ENCODE assay signal across 8 mouse cellular contexts in the genomic region with DNA sequence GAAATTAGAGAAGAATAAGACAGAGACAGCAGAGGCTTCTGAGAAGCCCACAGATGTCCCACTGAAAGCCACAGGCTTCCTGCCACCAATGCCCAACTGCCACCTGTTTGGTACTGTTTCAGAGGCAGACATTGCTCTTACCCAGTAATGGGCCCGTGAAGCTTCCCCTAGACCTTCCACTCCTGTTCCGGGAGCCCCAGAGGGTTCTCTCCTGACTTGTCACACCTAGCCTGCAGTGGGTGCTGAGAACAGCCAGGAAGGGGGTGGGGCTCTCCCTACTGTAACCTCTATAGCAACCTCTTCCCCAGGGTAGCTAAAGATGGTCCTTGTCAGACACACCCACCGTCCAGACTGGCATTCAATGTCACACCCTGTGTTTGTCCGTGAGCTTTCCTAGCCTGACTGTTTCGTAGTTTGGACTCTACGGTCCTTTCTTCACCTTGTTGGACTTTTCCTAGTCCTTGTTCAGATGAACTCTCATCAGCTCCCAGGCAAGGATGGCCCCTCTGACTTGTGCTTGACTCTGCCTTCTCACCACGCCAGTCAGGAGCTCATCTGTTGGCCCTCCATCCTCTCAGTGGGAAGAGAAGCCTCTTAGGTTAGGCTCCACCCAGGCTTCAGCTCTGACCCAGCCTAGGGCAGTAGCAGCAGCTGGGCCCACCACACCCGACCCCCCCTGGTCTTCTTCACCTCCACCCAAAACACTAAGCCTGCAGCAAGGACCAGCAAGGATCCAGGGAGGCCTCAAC. TPM values are rescaled to one million over a fixed set of nuclear protein-coding genes. Genes with fewer than 3 reads are reported as not detected.
DNase-seq lines count a peak whose midpoint lies in the region; ATAC-seq and TF ChIP-seq lines count a peak whose summit lies in the region.

No protein-coding gene starts in this region.

- H3K36me3 ChIP-seq in E14TG2a.4 (ENCODE audit: insufficient read depth, low read length) = peaks cover 6% of the 10 kb centered on the region; the same call in 1 of the 2 replicates
- H3K36me3 ChIP-seq in hindbrain, embryonic 13.5 days = no peaks in the 10 kb centered on the region
- H3K36me3 ChIP-seq in midbrain, embryonic 12.5 days = no peaks in the 10 kb centered on the region

- TF ChIP-seq CTCF in gastrocnemius, adult 2 months (IDR thresholded peaks at IDR 0.05) = no peak
- TF ChIP-seq CTCF in E14TG2a.4 (conservative IDR thresholded peaks at IDR 0.05; ENCODE audit: low read length) = no peak

- H3K9me3 ChIP-seq in E14TG2a.4 (ENCODE audit: low read length) = no peaks in the 10 kb centered on the region
- no peaks in the 10 kb centered on the region for H3K9me3 ChIP-seq in hindbrain, embryonic 13.5 days
- H3K9me3 ChIP-seq in midbrain, embryonic 12.5 days = no peaks in the 10 kb centered on the region

- peak overlapping the region; percentile 81; the same call in 1 of the 2 replicates for H3K4me3 ChIP-seq in gastrocnemius, adult 2 months
- H3K4me3 ChIP-seq in E14TG2a.4 (replicated peaks; ENCODE audit: low read length) = peak overlapping the region; percentile 92
- H3K4me3 ChIP-seq in hindbrain, embryonic 13.5 days = peak overlapping the region; percentile 73; the same call in 1 of the 2 replicates
- H3K4me3 ChIP-seq in midbrain, embryonic 12.5 days = no peak overlapping the region

- H3K9ac ChIP-seq in hindbrain, embryonic 13.5 days = 0 out of 2 replicates have a peak overlapping the region, but pooled peaks have one; percentile 81
- no peak overlapping the region for H3K9ac ChIP-seq in midbrain, embryonic 12.5 days (replicated peaks)

- WGBS in hindbrain, embryonic 13.5 days = 77% methylated on average over 8 of the region's 8 CpGs
- 79% methylated on average over 8 of the region's 8 CpGs for WGBS in midbrain, embryonic 12.5 days

- peak overlapping the region; percentile 71 for H3K4me2 ChIP-seq in hindbrain, embryonic 13.5 days
- peak overlapping the region; percentile 82 for H3K4me2 ChIP-seq in midbrain, embryonic 12.5 days (replicated peaks)

- no peaks in the 10 kb centered on the region for H3K27me3 ChIP-seq in E14TG2a.4 (ENCODE audit: insufficient read depth, low read length)
- H3K27me3 ChIP-seq in hindbrain, embryonic 13.5 days = peaks cover 25% of the 10 kb centered on the region
- H3K27me3 ChIP-seq in midbrain, embryonic 12.5 days = peaks cover 45% of the 10 kb centered on the region

- peaks cover 69% of the 10 kb centered on the region for H3K4me1 ChIP-seq in E14TG2a.4 (replicated peaks; ENCODE audit: low read depth, low read length)
- peaks cover 42% of the 10 kb centered on the region for H3K4me1 ChIP-seq in hindbrain, embryonic 13.5 days (replicated peaks)
- peaks cover 7% of the 10 kb centered on the region; the same call in 1 of the 2 replicates for H3K4me1 ChIP-seq in midbrain, embryonic 12.5 days

- no peak for ATAC-seq in hindbrain, embryonic 13.5 days (ENCODE audit: low FRiP score)
- no peak for ATAC-seq in midbrain, embryonic 12.5 days (ENCODE audit: low FRiP score, low read depth)

- intact Hi-C loops in gastrocnemius, adult 2 months (cut with DNase I) = no loop called here
- intact Hi-C loops in gastrocnemius, postnatal 36 days (cut with DNase I) = no loop called here

- DNase-seq in gastrocnemius, adult 2 months = no peak
- DNase-seq in gastrocnemius, postnatal 36 days = no peak
- no peak for DNase-seq in adrenal gland, postnatal 10 days
- DNase-seq in embryo, embryonic 9.5 days (ENCODE audit: extremely low spot score) = no peak
- DNase-seq in kidney, adult 11 months = no peak

- H3K27ac ChIP-seq in gastrocnemius, adult 2 months = no peak overlapping the region
- H3K27ac ChIP-seq in hindbrain, embryonic 13.5 days = no peak overlapping the region
- H3K27ac ChIP-seq in midbrain, embryonic 12.5 days (replicated peaks) = no peak overlapping the region

RNA-seq across cellular contexts. Expression of a gene that starts 1.6 kb away (rescaled TPM):
- 1 to 10 TPM; 1.3 to 2.3 TPM for total RNA-seq in gastrocnemius, adult 2 months (2021)
- 1 to 10 TPM; 1.7 to 1.9 TPM for total RNA-seq in gastrocnemius, postnatal 36 days (2021)
- 15.3 and 16.3 TPM in 2 replicates for polyA plus RNA-seq in hindbrain, embryonic 13.5 days (2015; fragmentation: Nextera tagmentation; extraction: Ambion mirVana)
- 7.2 and 8.6 TPM in 2 replicates for polyA plus RNA-seq in midbrain, embryonic 12.5 days (2016; fragmentation: Nextera tagmentation; extraction: Ambion mirVana)
- 10 to 100 TPM in 1 of 2 experiments, 1 to 10 TPM in 1; 8.2 to 13.4 TPM for total RNA-seq in adrenal gland, postnatal 10 days (2021)

RNA-seq across cellular contexts. Expression of a gene that starts 22.8 kb away (rescaled TPM):
- not detected for total RNA-seq in gastrocnemius, adult 2 months (2021)
- not detected for total RNA-seq in gastrocnemius, postnatal 36 days (2021)
- polyA plus RNA-seq in hindbrain, embryonic 13.5 days (2015; fragmentation: Nextera tagmentation; extraction: Ambion mirVana) = 0.27 TPM in 1 of 2 replicates, not detected in the other
- polyA plus RNA-seq in midbrain, embryonic 12.5 days (2016; fragmentation: Nextera tagmentation; extraction: Ambion mirVana) = not detected in 2 replicates
- total RNA-seq in adrenal gland, postnatal 10 days (2021) = 1 to 10 TPM; 2.3 to 3.3 TPM

RNA-seq across cellular contexts. Expression of a gene that starts 31.2 kb away (rescaled TPM):
- total RNA-seq in gastrocnemius, adult 2 months (2021) = under 1 TPM in 1 of 2 experiments, not detected in 1; 0.17 TPM
- total RNA-seq in gastrocnemius, postnatal 36 days (2021) = under 1 TPM in 1 of 2 experiments, not detected in 1; 0.12 TPM
- polyA plus RNA-seq in hindbrain, embryonic 13.5 days (2015; fragmentation: Nextera tagmentation; extraction: Ambion mirVana) = 0.30 and 0.49 TPM in 2 replicates
- 0.13 TPM in 1 of 2 replicates, not detected in the other for polyA plus RNA-seq in midbrain, embryonic 12.5 days (2016; fragmentation: Nextera tagmentation; extraction: Ambion mirVana)
- total RNA-seq in adrenal gland, postnatal 10 days (2021) = 1 to 10 TPM in 1 of 2 experiments, under 1 TPM in 1; 0.66 to 1.2 TPM

RNA-seq across cellular contexts. Expression of a gene that starts 57.2 kb away (rescaled TPM):
- total RNA-seq in gastrocnemius, adult 2 months (2021) = 1 to 10 TPM; 1.4 to 3.0 TPM
- 1 to 10 TPM; 2.6 to 3.2 TPM for total RNA-seq in gastrocnemius, postnatal 36 days (2021)
- 17.3 and 18.4 TPM in 2 replicates for polyA plus RNA-seq in hindbrain, embryonic 13.5 days (2015; fragmentation: Nextera tagmentation; extraction: Ambion mirVana)
- 20.6 and 21.6 TPM in 2 replicates for polyA plus RNA-seq in midbrain, embryonic 12.5 days (2016; fragmentation: Nextera tagmentation; extraction: Ambion mirVana)
- 10 to 100 TPM; 48.9 to 87.1 TPM for total RNA-seq in adrenal gland, postnatal 10 days (2021)
